Mouse (Mus musculus) midbrain, embryonic 12.5 days (tissue): ENCODE data around the gene Glipr1l3. TPM values are rescaled to one million over a fixed set of nuclear protein-coding genes. Genes with fewer than 3 reads are reported as not detected.
"Not testable (repeated sequence)": the region's sequence is repeated elsewhere in the genome, so short reads cannot be mapped to it uniquely, and the experiment has no call there.

Experiments used
- ATAC-seq: fragments of 200-750 bp; cut with Nextera tagmentation; 2 replicates; pipeline ENCODE4 v1.8.0; 2017; ENCODE audit warnings: low read depth, moderate TSS enrichment, moderate library complexity; ENCODE audit not compliant: low FRiP score
- H3K27ac ChIP-seq: fragments of 300-500 bp; sonication (generic); replicated peaks from 2 replicates; pipeline ENCODE4 v1.5.1; 2016; ENCODE audit warnings: mild to moderate bottlenecking
- H3K27me3 ChIP-seq: fragments of 300-500 bp; sonication (generic); 2 replicates; pipeline ENCODE4 v1.6.1; 2016; ENCODE audit warnings: mild to moderate bottlenecking
- H3K36me3 ChIP-seq: fragments of 300-500 bp; sonication (generic); 2 replicates; pipeline ENCODE4 v1.6.1; 2016
- H3K4me1 ChIP-seq: fragments of 300-500 bp; sonication (generic); 2 replicates; pipeline ENCODE4 v1.6.1; 2016
- H3K4me2 ChIP-seq: fragments of 300-500 bp; sonication (generic); replicated peaks from 2 replicates; pipeline ENCODE4 v1.6.1; 2016; ENCODE audit warnings: mild to moderate bottlenecking, moderate library complexity
- H3K4me3 ChIP-seq: fragments of 300-500 bp; sonication (generic); 2 replicates; pipeline ENCODE4 v1.5.1; 2016; ENCODE audit warnings: mild to moderate bottlenecking
- H3K9ac ChIP-seq: fragments of 300-500 bp; sonication (generic); replicated peaks from 2 replicates; pipeline ENCODE4 v1.6.1; 2016; ENCODE audit warnings: mild to moderate bottlenecking, moderate library complexity
- H3K9me3 ChIP-seq: fragments of 300-500 bp; sonication (generic); 2 replicates; pipeline ENCODE4 v1.6.1; 2016; ENCODE audit warnings: mild to moderate bottlenecking
- WGBS: fragments of 180-500 bp; shearing (Covaris S2); methylation state at CpG from one replicate; pipeline ENCODE4 v1.1.7; 2016; 5-methylcytosine and 5-hydroxymethylcytosine counted together
- polyA plus RNA-seq: library from polyadenylated mRNA; unstranded; fragments of >200 nt; fragmentation: Nextera tagmentation; extraction: Ambion mirVana; gene quantifications from 2 replicates; pipeline ENCODE4 v1.2.1, GENCODE M21; 2016

The Glipr1l3 gene
- polyA plus RNA-seq, 1 experiment from 2014 or later: not detected

- Histone ChIP-seq H3K4me3 (no peak overlapping the region), H3K9me3 (no peaks in the 10 kb centered on the region), H3K27me3 (no peaks in the 10 kb centered on the region), H3K4me2 (no peak overlapping the region), H3K4me1 (no peaks in the 10 kb centered on the region), H3K9ac (no peak overlapping the region), H3K36me3 (no peaks in the 10 kb centered on the region), H3K27ac (no peak overlapping the region)
- WGBS: 93% methylated on average over 7 of the region's 7 CpGs
- ATAC-seq: no peak
These were observed 49.7 kb downstream of the Glipr1l3 start for GRCm38 (mm10) chr10:112110401-112110800.

- H3K27ac ChIP-seq, H3K4me2 ChIP-seq, H3K36me3 ChIP-seq, H3K9me3 ChIP-seq, H3K27me3 ChIP-seq, H3K4me3 ChIP-seq, H3K9ac ChIP-seq, H3K4me1 ChIP-seq: not testable (repeated sequence)
- WGBS: 3% methylated on average over 5 of the region's 5 CpGs
- peak; percentile 44; the same call in 1 of the 2 replicates for ATAC-seq
These were observed 54.3 kb downstream of the Glipr1l3 start for GRCm38 (mm10) chr10:112105785-112106184.

Other genes starting within 250 kb of the Glipr1l3 start
- gene Krr1, start 187.7 kb downstream of the Glipr1l3 start, polyA plus RNA-seq: 57.6 and 63.7 TPM in 2 replicates
- gene Glipr1, start 157.7 kb downstream of the Glipr1l3 start, polyA plus RNA-seq: 0.54 and 0.88 TPM in 2 replicates
- gene Glipr1l1, start 100.1 kb downstream of the Glipr1l3 start, polyA plus RNA-seq: 0.26 TPM in 1 of 2 replicates, not detected in the other
- not detected in 2 replicates for gene Glipr1l2, start 77.0 kb downstream of the Glipr1l3 start, polyA plus RNA-seq
- 0.10 TPM in 1 of 2 replicates, not detected in the other for gene Caps2, start 3.3 kb upstream of the Glipr1l3 start, polyA plus RNA-seq
- 2.2 and 2.9 TPM in 2 replicates for gene Kcnc2, start 110.8 kb upstream of the Glipr1l3 start, polyA plus RNA-seq